Mouse (Mus musculus): ENCODE measurements at regions not wholly inside any gene's neighbourhood (a gene's known extent, or its start where the extent isn't known, plus 50 kb on each side); places are given as distances from the start of the nearest gene placed in this dataset.

DNA sequence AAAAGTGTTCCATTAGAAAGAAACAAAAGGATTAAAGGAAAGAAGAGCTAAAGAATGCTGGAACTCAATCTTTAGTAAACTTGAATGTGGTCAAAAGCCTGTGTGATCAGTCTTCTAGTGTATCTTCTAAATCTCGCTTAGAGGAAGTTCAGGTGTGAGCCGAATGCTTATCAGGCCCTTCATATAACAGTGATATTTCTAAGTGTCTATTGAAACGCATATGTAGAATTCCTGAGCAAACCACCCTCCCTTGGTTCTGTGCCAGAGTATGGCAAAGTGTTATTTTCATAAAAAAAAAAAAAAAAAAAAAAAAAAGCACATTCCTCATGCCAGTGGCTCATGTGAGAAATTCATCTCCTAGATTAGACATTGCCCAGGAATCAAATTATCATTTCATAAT, 681.2 kb downstream of the Hdgfl1 start:
- H3K4me3 ChIP-seq (ENCODE audit: low read depth, low read length): no peak overlapping the region
- 80% methylated on average over 3 of the region's 3 CpGs for WGBS
- no peaks in the 10 kb centered on the region for H3K27me3 ChIP-seq (replicated peaks; ENCODE audit: control insufficient read depth, insufficient read depth, low read length)
- H3K36me3 ChIP-seq (ENCODE audit: control insufficient read depth, insufficient read depth): no peaks in the 10 kb centered on the region
- no peak overlapping the region for H3K27ac ChIP-seq (ENCODE audit: low read depth, low read length)
- no peak for TF ChIP-seq CTCF (IDR thresholded peaks at IDR 0.05; ENCODE audit: low read depth)
- H3K4me1 ChIP-seq (replicated peaks; ENCODE audit: control insufficient read depth, insufficient read depth, low read length): no peaks in the 10 kb centered on the region
- H3K9me3 ChIP-seq (ENCODE audit: control insufficient read depth): no peaks in the 10 kb centered on the region
- no peak overlapping the region for H3K4me2 ChIP-seq (replicated peaks; ENCODE audit: low read depth)
- H3K9ac ChIP-seq (ENCODE audit: low read depth, low read length): no peak overlapping the region
- no peak for ATAC-seq

GRCm38 (mm10) chr13:26080814-26081213, 689.2 kb downstream of the Hdgfl1 start:
- ATAC-seq: no peak
- no peak overlapping the region for H3K27ac ChIP-seq (ENCODE audit: low read depth, low read length)
- no peaks in the 10 kb centered on the region for H3K4me1 ChIP-seq (replicated peaks; ENCODE audit: control insufficient read depth, insufficient read depth, low read length)
- TF ChIP-seq CTCF (IDR thresholded peaks at IDR 0.05; ENCODE audit: low read depth): no peak
- H3K9ac ChIP-seq (ENCODE audit: low read depth, low read length): no peak overlapping the region
- 80% methylated on average over 2 of the region's 2 CpGs for WGBS
- H3K4me2 ChIP-seq (replicated peaks; ENCODE audit: low read depth): no peak overlapping the region
- no peak overlapping the region for H3K4me3 ChIP-seq (ENCODE audit: low read depth, low read length)
- no peaks in the 10 kb centered on the region for H3K27me3 ChIP-seq (replicated peaks; ENCODE audit: control insufficient read depth, insufficient read depth, low read length)
- no peaks in the 10 kb centered on the region for H3K36me3 ChIP-seq (ENCODE audit: control insufficient read depth, insufficient read depth)
- no peaks in the 10 kb centered on the region for H3K9me3 ChIP-seq (ENCODE audit: control insufficient read depth)

GRCm38 (mm10) chr13:26080302-26080701, 689.7 kb downstream of the Hdgfl1 start:
- 51% methylated on average over 4 of the region's 4 CpGs for WGBS
- H3K9me3 ChIP-seq (ENCODE audit: control insufficient read depth): no peaks in the 10 kb centered on the region
- no peaks in the 10 kb centered on the region for H3K4me1 ChIP-seq (replicated peaks; ENCODE audit: control insufficient read depth, insufficient read depth, low read length)
- ATAC-seq: no peak
- no peak overlapping the region for H3K4me3 ChIP-seq (ENCODE audit: low read depth, low read length)
- H3K27me3 ChIP-seq (replicated peaks; ENCODE audit: control insufficient read depth, insufficient read depth, low read length): no peaks in the 10 kb centered on the region
- H3K4me2 ChIP-seq (replicated peaks; ENCODE audit: low read depth): no peak overlapping the region
- no peak overlapping the region for H3K9ac ChIP-seq (ENCODE audit: low read depth, low read length)
- no peaks in the 10 kb centered on the region for H3K36me3 ChIP-seq (ENCODE audit: control insufficient read depth, insufficient read depth)
- no peak overlapping the region for H3K27ac ChIP-seq (ENCODE audit: low read depth, low read length)
- TF ChIP-seq CTCF (IDR thresholded peaks at IDR 0.05; ENCODE audit: low read depth): no peak

- H3K9ac ChIP-seq (ENCODE audit: low read depth, low read length): no peak overlapping the region
- WGBS: 94% methylated on average over 1 of the region's 1 CpGs
- no peaks in the 10 kb centered on the region for H3K36me3 ChIP-seq (ENCODE audit: control insufficient read depth, insufficient read depth)
- no peaks in the 10 kb centered on the region for H3K9me3 ChIP-seq (ENCODE audit: control insufficient read depth)
- no peak overlapping the region for H3K27ac ChIP-seq (ENCODE audit: low read depth, low read length)
- H3K4me3 ChIP-seq (ENCODE audit: low read depth, low read length): no peak overlapping the region
- no peak overlapping the region for H3K4me2 ChIP-seq (replicated peaks; ENCODE audit: low read depth)
- H3K27me3 ChIP-seq (replicated peaks; ENCODE audit: control insufficient read depth, insufficient read depth, low read length): no peaks in the 10 kb centered on the region
- TF ChIP-seq CTCF (IDR thresholded peaks at IDR 0.05; ENCODE audit: low read depth): no peak
- no peaks in the 10 kb centered on the region for H3K4me1 ChIP-seq (replicated peaks; ENCODE audit: control insufficient read depth, insufficient read depth, low read length)
- ATAC-seq: no peak
These were observed 690.6 kb downstream of the Hdgfl1 start for GRCm38 (mm10) chr13:26079362-26079761.

DNA sequence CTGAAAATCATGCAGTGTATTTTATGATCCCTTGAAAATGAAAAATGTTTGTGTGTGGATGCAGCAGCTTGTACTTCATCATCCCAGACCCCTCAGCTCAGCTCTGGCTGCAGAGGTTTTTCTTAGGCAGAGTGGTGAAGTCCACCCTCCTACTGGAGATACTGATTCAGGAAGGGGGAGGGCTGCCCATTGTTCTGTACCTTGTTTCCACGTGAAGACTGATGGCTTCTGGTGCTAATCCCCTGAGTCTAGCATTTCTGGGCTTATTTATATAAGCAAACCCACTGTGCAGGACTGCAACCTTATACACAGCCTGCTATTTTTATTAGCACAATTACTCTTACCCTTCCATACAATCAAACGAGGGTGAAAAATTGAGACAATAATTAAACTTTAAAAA, 708.6 kb downstream of the Hdgfl1 start:
- H3K9me3 ChIP-seq (ENCODE audit: control insufficient read depth): no peaks in the 10 kb centered on the region
- H3K4me3 ChIP-seq (ENCODE audit: low read depth, low read length): no peak overlapping the region
- no peak for TF ChIP-seq CTCF (IDR thresholded peaks at IDR 0.05; ENCODE audit: low read depth)
- no peaks in the 10 kb centered on the region for H3K36me3 ChIP-seq (ENCODE audit: control insufficient read depth, insufficient read depth)
- no peaks in the 10 kb centered on the region for H3K27me3 ChIP-seq (replicated peaks; ENCODE audit: control insufficient read depth, insufficient read depth, low read length)
- no peaks in the 10 kb centered on the region for H3K4me1 ChIP-seq (replicated peaks; ENCODE audit: control insufficient read depth, insufficient read depth, low read length)
- no peak overlapping the region for H3K27ac ChIP-seq (ENCODE audit: low read depth, low read length)
- no peak for ATAC-seq
- no peak overlapping the region for H3K4me2 ChIP-seq (replicated peaks; ENCODE audit: low read depth)
- 22% methylated on average over 2 of the region's 2 CpGs for WGBS
- no peak overlapping the region for H3K9ac ChIP-seq (ENCODE audit: low read depth, low read length)

DNA sequence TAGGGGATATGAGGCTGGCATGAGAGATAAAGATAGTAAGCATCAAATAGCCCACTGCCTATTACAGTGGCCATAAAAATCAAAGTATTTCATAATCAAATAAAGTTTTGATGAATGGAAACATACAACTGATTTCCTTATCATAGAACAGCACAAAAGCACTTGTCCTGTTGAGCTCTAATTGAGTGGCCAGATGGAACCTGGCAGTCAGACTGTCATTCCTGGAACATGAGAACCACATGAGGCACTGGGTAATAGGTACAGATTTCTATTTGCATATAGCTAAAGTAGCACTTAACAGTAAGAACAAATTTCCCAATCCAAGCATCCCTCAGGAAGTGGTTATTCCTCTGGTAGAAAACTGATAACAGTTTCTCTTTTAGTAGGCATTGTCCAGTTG, 732.3 kb downstream of the Hdgfl1 start:
- Histone ChIP-seq H3K9ac (ENCODE audit: low read depth, low read length) (no peak overlapping the region), H3K4me3 (ENCODE audit: low read depth, low read length) (no peak overlapping the region), H3K36me3 (ENCODE audit: control insufficient read depth, insufficient read depth) (no peaks in the 10 kb centered on the region), H3K9me3 (ENCODE audit: control insufficient read depth) (no peaks in the 10 kb centered on the region), H3K4me2 (replicated peaks; ENCODE audit: low read depth) (no peak overlapping the region), H3K4me1 (replicated peaks; ENCODE audit: control insufficient read depth, insufficient read depth, low read length) (no peaks in the 10 kb centered on the region), H3K27me3 (replicated peaks; ENCODE audit: control insufficient read depth, insufficient read depth, low read length) (no peaks in the 10 kb centered on the region), H3K27ac (ENCODE audit: low read depth, low read length) (no peak overlapping the region)
- TF ChIP-seq CTCF (IDR thresholded peaks at IDR 0.05; ENCODE audit: low read depth): no peak
- no peak for ATAC-seq

- Histone ChIP-seq H3K4me1 (replicated peaks; ENCODE audit: control insufficient read depth, insufficient read depth, low read length) (no peaks in the 10 kb centered on the region), H3K27me3 (replicated peaks; ENCODE audit: control insufficient read depth, insufficient read depth, low read length) (no peaks in the 10 kb centered on the region), H3K9ac (ENCODE audit: low read depth, low read length) (no peak overlapping the region), H3K9me3 (ENCODE audit: control insufficient read depth) (no peaks in the 10 kb centered on the region), H3K4me2 (replicated peaks; ENCODE audit: low read depth) (no peak overlapping the region), H3K27ac (ENCODE audit: low read depth, low read length) (no peak overlapping the region), H3K4me3 (ENCODE audit: low read depth, low read length) (no peak overlapping the region), H3K36me3 (ENCODE audit: control insufficient read depth, insufficient read depth) (no peaks in the 10 kb centered on the region)
- ATAC-seq: no peak
- WGBS: 59% methylated on average over 3 of the region's 3 CpGs
- TF ChIP-seq CTCF (IDR thresholded peaks at IDR 0.05; ENCODE audit: low read depth): no peak
These were observed 743.6 kb downstream of the Hdgfl1 start for GRCm38 (mm10) chr13:26026386-26026785.
